Mouse (Mus musculus) thymus, postnatal 25 days (tissue): ENCODE data around the gene Pin4.

ENCODE experiments used
- DNase-seq: peaks from one replicate; pipeline ENCODE4 v3.0.0; 2022

Gene Pin4

GRCm38 (mm10) chrX:102156618-102157422 is 37.6 kb downstream of the Pin4 start, which contains the start of gene Ercc6l:
Gene Ercc6l, minus strand, starts transcription at chrX:102157091.
- peak; percentile 89 for DNase-seq

GRCm38 (mm10) chrX:102157423-102157791 is 38.2 kb downstream of the Pin4 start:
- DNase-seq = no peak

- peak; percentile 41 for DNase-seq
Measured at GRCm38 (mm10) chrX:102159778-102160177, 40.5 kb downstream of the Pin4 start.

GRCm38 (mm10) chrX:102160528-102160927 is 41.3 kb downstream of the Pin4 start:
- no peak for DNase-seq

- no peak for DNase-seq
Measured at GRCm38 (mm10) chrX:102163096-102163495, 43.8 kb downstream of the Pin4 start.

GRCm38 (mm10) chrX:102163529-102163928 is 44.3 kb downstream of the Pin4 start:
- no peak for DNase-seq

GRCm38 (mm10) chrX:102166521-102166920 is 47.3 kb downstream of the Pin4 start:
- DNase-seq = no peak

- DNase-seq = no peak
Measured at GRCm38 (mm10) chrX:102166986-102167385, 47.7 kb downstream of the Pin4 start.

- DNase-seq = no peak
Measured at GRCm38 (mm10) chrX:102169724-102170123, 50.5 kb downstream of the Pin4 start.

GRCm38 (mm10) chrX:102170135-102170534 is 50.9 kb downstream of the Pin4 start:
- no peak for DNase-seq

- DNase-seq = no peak
Measured at GRCm38 (mm10) chrX:102170900-102171299, 51.7 kb downstream of the Pin4 start.

GRCm38 (mm10) chrX:102175538-102176287 is 56.5 kb downstream of the Pin4 start:
- DNase-seq = no peak
